Mouse (Mus musculus): ENCODE results near the gene Zc3hc1. TPM values are rescaled to one million over a fixed set of nuclear protein-coding genes. Genes with fewer than 3 reads are reported as not detected.
"Not testable (repeated sequence)": the region's sequence is repeated elsewhere in the genome, so short reads cannot be mapped to it uniquely, and the experiment has no call there.

Zc3hc1 gene
- total and polyA plus RNA-seq, 2 experiments from 2014 or later: 27.8 to 35.0 TPM

DNA sequence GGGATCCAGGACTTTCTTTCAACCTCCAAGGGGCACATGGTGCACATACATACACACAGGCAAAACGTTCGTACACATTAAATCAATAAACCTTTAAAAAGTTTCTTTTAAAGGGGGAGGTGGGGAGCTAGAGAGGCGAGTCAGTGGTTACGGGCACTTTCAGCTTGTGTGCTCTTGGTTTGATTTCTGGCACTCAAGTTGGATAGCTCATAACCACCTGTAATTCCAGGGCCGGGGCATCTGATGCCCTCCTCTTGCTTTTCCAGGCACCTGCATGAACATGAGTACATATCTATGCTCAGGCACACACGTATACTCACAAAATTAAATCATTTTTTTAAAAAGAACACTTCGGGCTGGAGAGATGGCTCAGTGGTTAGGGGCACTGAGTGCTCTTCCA, 1.2 kb upstream of the Zc3hc1 start:
- Histone ChIP-seq H3K9ac (replicated peaks; ENCODE audit: low read depth, low read length) (no peak overlapping the region), H3K27ac (ENCODE audit: low read depth) (no peak overlapping the region), H3K27me3 (ENCODE audit: control insufficient read depth, insufficient read depth, low read length) (no peaks in the 10 kb centered on the region), H3K9me3 (replicated peaks; ENCODE audit: control insufficient read depth, low read length) (no peaks in the 10 kb centered on the region), H3K4me1 (ENCODE audit: control insufficient read depth, insufficient read depth) (no peaks in the 10 kb centered on the region), H3K4me3 (ENCODE audit: low read depth, low read length) (no peak overlapping the region), H3K36me3 (replicated peaks; ENCODE audit: control insufficient read depth, insufficient read depth, low read length) (peaks cover 4% of the 10 kb centered on the region; the same call in 1 of the 2 replicates), H3K4me2 (ENCODE audit: low read depth, low read length) (no peak overlapping the region)
- WGBS: 84% methylated on average over 7 of the region's 7 CpGs
- DNase-seq (ENCODE audit: low spot score) (no peak), ATAC-seq (ENCODE audit: insufficient read depth, low read depth) (no peak)
- TF ChIP-seq EP300 (IDR thresholded peaks at IDR 0.05; ENCODE audit: low read depth) (no peak), CTCF (IDR thresholded peaks at IDR 0.05; ENCODE audit: low read depth) (no peak)

DNA sequence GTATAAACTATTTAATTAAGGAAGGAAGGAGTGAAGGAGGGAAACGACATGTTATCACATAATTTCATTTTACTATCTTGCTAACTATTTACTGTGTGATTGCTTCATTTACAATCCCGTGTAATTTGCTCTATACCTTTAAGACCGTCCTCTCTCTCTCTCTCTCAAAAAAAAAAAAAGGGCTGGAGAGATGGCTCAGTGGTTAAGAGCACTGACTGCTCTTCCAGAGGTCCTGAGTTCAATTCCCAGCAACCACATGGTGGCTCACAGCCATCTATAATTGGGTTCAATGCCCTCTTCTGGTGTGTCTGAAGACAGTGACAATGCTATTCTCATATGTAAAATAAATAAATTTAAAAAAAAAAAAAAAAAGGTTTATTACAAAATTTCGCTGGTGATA, 557 bp downstream of the Zc3hc1 start:
- not testable (repeated sequence) for H3K27me3 ChIP-seq (ENCODE audit: control insufficient read depth, insufficient read depth, low read length); ATAC-seq (ENCODE audit: insufficient read depth, low read depth); H3K27ac ChIP-seq (ENCODE audit: low read depth); H3K9me3 ChIP-seq (replicated peaks; ENCODE audit: control insufficient read depth, low read length); DNase-seq (ENCODE audit: low spot score); H3K4me1 ChIP-seq (ENCODE audit: control insufficient read depth, insufficient read depth)
- WGBS: 20% methylated on average over 4 of the region's 4 CpGs
- peak overlapping the region; percentile 80 for H3K4me2 ChIP-seq (ENCODE audit: low read depth, low read length)
- peak overlapping the region; percentile 97 for H3K4me3 ChIP-seq (ENCODE audit: low read depth, low read length)
- H3K9ac ChIP-seq (replicated peaks; ENCODE audit: low read depth, low read length): peak overlapping the region; percentile 87
- peaks cover 21% of the 10 kb centered on the region for H3K36me3 ChIP-seq (replicated peaks; ENCODE audit: control insufficient read depth, insufficient read depth, low read length)

DNA sequence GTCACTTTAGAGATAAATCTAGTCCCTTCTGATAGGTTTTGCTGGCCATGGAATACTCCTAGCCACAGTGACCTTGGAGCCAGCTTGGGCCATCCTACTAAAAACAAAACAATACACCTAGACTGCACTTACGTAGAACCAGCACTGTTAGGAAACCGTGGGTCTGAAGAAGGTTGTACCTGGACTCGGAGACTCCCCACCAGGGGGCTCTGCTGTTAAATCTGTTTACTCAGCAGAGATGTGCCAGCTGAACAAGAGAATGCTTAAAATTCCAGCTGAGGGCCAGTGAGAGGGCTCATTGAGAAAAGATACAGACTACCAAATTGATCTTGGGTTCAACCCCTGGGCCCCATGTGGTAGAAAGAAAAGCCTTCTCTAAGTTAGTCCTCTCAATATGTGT, 9.7 kb downstream of the Zc3hc1 start:
- Histone ChIP-seq H3K27me3 (ENCODE audit: control insufficient read depth, insufficient read depth, low read length) (no peaks in the 10 kb centered on the region), H3K9me3 (replicated peaks; ENCODE audit: control insufficient read depth, low read length) (no peaks in the 10 kb centered on the region), H3K27ac (ENCODE audit: low read depth) (no peak overlapping the region), H3K36me3 (replicated peaks; ENCODE audit: control insufficient read depth, insufficient read depth, low read length) (peaks cover 82% of the 10 kb centered on the region), H3K4me2 (ENCODE audit: low read depth, low read length) (no peak overlapping the region), H3K9ac (replicated peaks; ENCODE audit: low read depth, low read length) (no peak overlapping the region), H3K4me1 (ENCODE audit: control insufficient read depth, insufficient read depth) (no peaks in the 10 kb centered on the region; the same call in 1 of the 2 replicates), H3K4me3 (ENCODE audit: low read depth, low read length) (no peak overlapping the region)
- no peak for ATAC-seq (ENCODE audit: insufficient read depth, low read depth)
- no peak for DNase-seq (ENCODE audit: low spot score)
- WGBS: 44% methylated on average over 3 of the region's 3 CpGs
- no peak for TF ChIP-seq EP300 (IDR thresholded peaks at IDR 0.05; ENCODE audit: low read depth)
- TF ChIP-seq CTCF (IDR thresholded peaks at IDR 0.05; ENCODE audit: low read depth): peak; percentile 20

DNA sequence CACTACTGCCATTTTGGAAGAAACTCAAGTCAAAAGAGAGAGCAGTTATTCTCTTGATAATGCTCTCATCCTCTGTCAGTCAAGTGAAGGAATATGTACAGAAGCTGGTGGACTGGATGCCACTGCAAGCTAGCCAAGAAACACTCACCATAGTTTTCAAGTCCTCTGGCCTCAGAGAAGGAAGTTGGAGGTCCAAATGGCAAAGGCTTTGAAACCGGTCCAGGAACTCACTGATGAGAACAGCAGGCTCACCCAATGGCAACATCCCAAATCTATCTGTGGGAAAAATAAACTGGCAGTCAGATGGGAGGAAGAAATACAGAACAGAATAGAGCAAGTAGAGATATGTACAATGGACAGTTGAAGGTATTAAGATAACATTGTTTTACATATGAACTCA, 15.0 kb downstream of the Zc3hc1 start:
- peak; percentile 30 for DNase-seq (ENCODE audit: low spot score)
- ATAC-seq (ENCODE audit: insufficient read depth, low read depth): no peak; the same call in 1 of the 2 replicates
- peak overlapping the region; percentile 76 for H3K27ac ChIP-seq (ENCODE audit: low read depth)
- no peaks in the 10 kb centered on the region for H3K4me1 ChIP-seq (ENCODE audit: control insufficient read depth, insufficient read depth)
- H3K9me3 ChIP-seq (replicated peaks; ENCODE audit: control insufficient read depth, low read length): no peaks in the 10 kb centered on the region
- 49% methylated on average over 1 of the region's 1 CpGs for WGBS
- H3K27me3 ChIP-seq (ENCODE audit: control insufficient read depth, insufficient read depth, low read length): no peaks in the 10 kb centered on the region
- H3K9ac ChIP-seq (replicated peaks; ENCODE audit: low read depth, low read length): no peak overlapping the region
- H3K36me3 ChIP-seq (replicated peaks; ENCODE audit: control insufficient read depth, insufficient read depth, low read length): peaks cover 88% of the 10 kb centered on the region
- no peak overlapping the region for H3K4me2 ChIP-seq (ENCODE audit: low read depth, low read length)
- TF ChIP-seq CTCF (IDR thresholded peaks at IDR 0.05; ENCODE audit: low read depth) (no peak), EP300 (IDR thresholded peaks at IDR 0.05; ENCODE audit: low read depth) (no peak)
- no peak overlapping the region for H3K4me3 ChIP-seq (ENCODE audit: low read depth, low read length)

DNA sequence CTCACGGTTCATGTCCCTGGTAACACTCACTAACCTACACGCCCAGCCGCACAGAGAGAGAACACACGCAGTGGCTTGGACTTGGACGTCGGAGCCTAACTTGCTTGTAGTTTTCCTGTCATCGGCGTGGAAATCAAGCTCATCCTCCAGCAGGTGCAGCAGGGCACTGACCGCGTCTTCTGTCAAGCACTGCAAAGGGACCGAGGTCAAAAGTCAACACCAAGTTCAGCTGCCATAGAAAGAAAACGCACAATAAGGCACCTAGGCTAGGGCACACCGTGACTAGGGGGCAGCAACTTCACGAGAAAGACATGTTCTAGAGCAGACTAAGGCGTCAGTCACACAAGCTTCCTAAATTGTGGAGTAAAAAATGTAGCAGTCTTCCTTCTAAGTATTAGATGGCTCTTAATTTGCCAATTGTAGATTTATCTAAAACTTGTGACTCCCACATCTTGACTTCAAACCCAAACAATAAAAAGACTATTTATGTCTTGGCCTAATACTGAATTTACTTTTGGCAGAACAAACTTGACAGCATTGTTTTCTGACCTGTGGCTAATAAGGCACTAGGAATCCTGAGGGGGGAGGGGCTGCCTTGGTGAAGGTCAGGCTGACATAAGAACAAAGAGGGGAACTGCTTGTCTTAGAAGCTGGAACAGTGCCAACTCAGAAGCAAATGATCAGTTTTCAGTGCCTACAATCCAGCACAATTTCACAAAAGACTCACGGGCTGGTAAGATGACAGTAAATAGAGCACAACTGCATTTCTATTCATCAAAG, 15.9 kb downstream of the Zc3hc1 start:
- H3K9me3 ChIP-seq (replicated peaks; ENCODE audit: control insufficient read depth, low read length): no peaks in the 10 kb centered on the region
- H3K27me3 ChIP-seq (ENCODE audit: control insufficient read depth, insufficient read depth, low read length): no peaks in the 10 kb centered on the region
- no peak overlapping the region for H3K9ac ChIP-seq (replicated peaks; ENCODE audit: low read depth, low read length)
- WGBS: 72% methylated on average over 16 of the region's 16 CpGs
- DNase-seq (ENCODE audit: low spot score) (peak; percentile 64), ATAC-seq (ENCODE audit: insufficient read depth, low read depth) (peak; percentile 47; the same call in 1 of the 2 replicates)
- TF ChIP-seq EP300 (IDR thresholded peaks at IDR 0.05; ENCODE audit: low read depth): 0 out of 2 replicates have a peak, but pooled peaks have one; percentile 52
- TF ChIP-seq CTCF (IDR thresholded peaks at IDR 0.05; ENCODE audit: low read depth): no peak
- H3K4me1 ChIP-seq (ENCODE audit: control insufficient read depth, insufficient read depth): no peaks in the 10 kb centered on the region
- no peak overlapping the region for H3K4me2 ChIP-seq (ENCODE audit: low read depth, low read length)
- peaks cover 88% of the 10 kb centered on the region for H3K36me3 ChIP-seq (replicated peaks; ENCODE audit: control insufficient read depth, insufficient read depth, low read length)
- H3K27ac ChIP-seq (ENCODE audit: low read depth): peak overlapping the region; percentile 76
- H3K4me3 ChIP-seq (ENCODE audit: low read depth, low read length): no peak overlapping the region

Measured in heart, postnatal 0 days (tissue).